Mouse (Mus musculus): ENCODE data around the gene Washc2. TPM values are rescaled to one million over a fixed set of nuclear protein-coding genes. Genes with fewer than 3 reads are reported as not detected.
"Not testable (repeated sequence)": the region's sequence is repeated elsewhere in the genome, so short reads cannot be mapped to it uniquely, and the experiment has no call there.

Washc2 gene
- polyA plus RNA-seq, 1 experiment from 2014 or later: 47.5 TPM

GRCm38 (mm10) chr6:116199682-116200081 is 8.2 kb upstream of the Washc2 start:
- H3K9me3 ChIP-seq: no peaks in the 10 kb centered on the region
- 84% methylated on average over 2 of the region's 2 CpGs for WGBS
- H3K27ac ChIP-seq: no peak overlapping the region
- H3K36me3 ChIP-seq (replicated peaks): no peaks in the 10 kb centered on the region
- DNase-seq (ENCODE audit: extremely low spot score, low spot score): no peak
- H3K4me1 ChIP-seq: no peaks in the 10 kb centered on the region
- no peak overlapping the region for H3K4me3 ChIP-seq
- H3K27me3 ChIP-seq (ENCODE audit: poor library complexity, severe bottlenecking): peaks cover 4% of the 10 kb centered on the region; the same call in 1 of the 2 replicates

- DNase-seq (ENCODE audit: extremely low spot score, low spot score): no peak
- H3K27me3 ChIP-seq (ENCODE audit: poor library complexity, severe bottlenecking): no peaks in the 10 kb centered on the region
- H3K4me1 ChIP-seq: no peaks in the 10 kb centered on the region
- WGBS: 87% methylated on average over 11 of the region's 11 CpGs
- H3K4me3 ChIP-seq: no peak overlapping the region
- H3K27ac ChIP-seq: no peak overlapping the region
- peaks cover 82% of the 10 kb centered on the region for H3K36me3 ChIP-seq (replicated peaks)
- no peaks in the 10 kb centered on the region for H3K9me3 ChIP-seq
Observed at GRCm38 (mm10) chr6:116227767-116228166, 19.9 kb downstream of the Washc2 start.

- peaks cover 83% of the 10 kb centered on the region for H3K36me3 ChIP-seq (replicated peaks)
- 67% methylated on average over 12 of the region's 12 CpGs for WGBS
- peak; percentile 46 for DNase-seq (ENCODE audit: extremely low spot score, low spot score)
- no peak overlapping the region for H3K4me3 ChIP-seq
- H3K9me3 ChIP-seq: no peaks in the 10 kb centered on the region
- no peaks in the 10 kb centered on the region for H3K27me3 ChIP-seq (ENCODE audit: poor library complexity, severe bottlenecking)
- no peaks in the 10 kb centered on the region for H3K4me1 ChIP-seq
- no peak overlapping the region for H3K27ac ChIP-seq
Observed at GRCm38 (mm10) chr6:116228785-116229525, 21.1 kb downstream of the Washc2 start.

- H3K4me1 ChIP-seq; DNase-seq (ENCODE audit: extremely low spot score, low spot score); H3K27me3 ChIP-seq (ENCODE audit: poor library complexity, severe bottlenecking); H3K9me3 ChIP-seq; H3K27ac ChIP-seq; H3K4me3 ChIP-seq: not testable (repeated sequence)
- peaks cover 91% of the 10 kb centered on the region for H3K36me3 ChIP-seq (replicated peaks)
- WGBS: 93% methylated on average over 2 of the region's 2 CpGs
Observed at GRCm38 (mm10) chr6:116234821-116235220, 27.0 kb downstream of the Washc2 start.

GRCm38 (mm10) chr6:116235336-116235735 is 27.5 kb downstream of the Washc2 start:
- H3K36me3 ChIP-seq (replicated peaks): peaks cover 91% of the 10 kb centered on the region
- no peaks in the 10 kb centered on the region for H3K27me3 ChIP-seq (ENCODE audit: poor library complexity, severe bottlenecking)
- no peaks in the 10 kb centered on the region for H3K4me1 ChIP-seq
- DNase-seq (ENCODE audit: extremely low spot score, low spot score): no peak
- H3K9me3 ChIP-seq: no peaks in the 10 kb centered on the region
- 93% methylated on average over 5 of the region's 5 CpGs for WGBS
- no peak overlapping the region for H3K27ac ChIP-seq
- H3K4me3 ChIP-seq: no peak overlapping the region

- Histone ChIP-seq H3K4me3 (no peak overlapping the region), H3K27ac (no peak overlapping the region), H3K4me1 (no peaks in the 10 kb centered on the region), H3K36me3 (replicated peaks) (peaks cover 89% of the 10 kb centered on the region), H3K27me3 (ENCODE audit: poor library complexity, severe bottlenecking) (no peaks in the 10 kb centered on the region), H3K9me3 (no peaks in the 10 kb centered on the region)
- WGBS: 93% methylated on average over 5 of the region's 5 CpGs
- DNase-seq (ENCODE audit: extremely low spot score, low spot score): no peak
Observed at GRCm38 (mm10) chr6:116238083-116238482, 30.2 kb downstream of the Washc2 start.

GRCm38 (mm10) chr6:116240371-116240770 is 32.5 kb downstream of the Washc2 start:
- no peaks in the 10 kb centered on the region for H3K27me3 ChIP-seq (ENCODE audit: poor library complexity, severe bottlenecking)
- DNase-seq (ENCODE audit: extremely low spot score, low spot score): no peak
- H3K4me1 ChIP-seq: no peaks in the 10 kb centered on the region
- no peak overlapping the region for H3K4me3 ChIP-seq
- peaks cover 89% of the 10 kb centered on the region for H3K36me3 ChIP-seq (replicated peaks)
- no peaks in the 10 kb centered on the region for H3K9me3 ChIP-seq
- 79% methylated on average over 2 of the region's 2 CpGs for WGBS
- H3K27ac ChIP-seq: no peak overlapping the region

- H3K4me1 ChIP-seq: 0 out of 2 replicates have a peak, but pooled peaks cover 8% of the 10 kb centered on the region
- H3K36me3 ChIP-seq (replicated peaks): peaks cover 63% of the 10 kb centered on the region
- 94% methylated on average over 4 of the region's 4 CpGs for WGBS
Observed at GRCm38 (mm10) chr6:116259649-116260048, 51.8 kb downstream of the Washc2 start.

DNA sequence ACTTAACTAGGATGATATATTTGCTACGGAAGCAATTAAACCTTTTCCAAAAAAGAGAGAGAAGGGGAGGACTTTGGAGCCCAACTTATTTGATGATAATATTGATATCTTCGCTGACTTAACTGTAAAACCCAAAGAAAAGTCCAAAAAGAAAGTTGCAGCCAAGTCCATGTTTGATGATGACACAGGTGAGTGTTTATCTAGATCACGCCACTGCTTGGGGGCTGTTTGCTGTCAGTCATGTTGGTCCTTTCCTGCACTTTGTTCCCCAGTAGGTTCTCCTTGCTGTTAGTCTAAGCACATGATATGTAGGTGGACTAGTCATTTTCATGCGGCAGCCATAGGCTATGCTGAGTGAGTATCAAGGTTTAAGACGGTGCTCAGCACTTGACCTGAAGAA is 52.6 kb downstream of the Washc2 start:
- Histone ChIP-seq H3K9me3 (no peaks in the 10 kb centered on the region), H3K27ac (no peak overlapping the region), H3K4me3 (no peak overlapping the region), H3K36me3 (replicated peaks) (peaks cover 55% of the 10 kb centered on the region), H3K27me3 (ENCODE audit: poor library complexity, severe bottlenecking) (no peaks in the 10 kb centered on the region), H3K4me1 (peaks cover 16% of the 10 kb centered on the region)
- DNase-seq (ENCODE audit: extremely low spot score, low spot score): no peak
- 92% methylated on average over 5 of the region's 5 CpGs for WGBS

More at GRCm38 (mm10) chr6:116259649-116260048, 51.8 kb downstream of the Washc2 start:
- Histone ChIP-seq H3K9me3 (no peaks in the 10 kb centered on the region), H3K4me3 (no peak overlapping the region), H3K27ac (no peak overlapping the region), H3K27me3 (ENCODE audit: poor library complexity, severe bottlenecking) (no peaks in the 10 kb centered on the region)
- DNase-seq (ENCODE audit: extremely low spot score, low spot score): no peak

- Histone ChIP-seq H3K9me3 (no peaks in the 10 kb centered on the region), H3K4me1 (peaks cover 32% of the 10 kb centered on the region), H3K4me3 (no peak overlapping the region), H3K27me3 (ENCODE audit: poor library complexity, severe bottlenecking) (no peaks in the 10 kb centered on the region), H3K36me3 (replicated peaks) (peaks cover 37% of the 10 kb centered on the region), H3K27ac (no peak overlapping the region)
- WGBS: 93% methylated on average over 1 of the region's 1 CpGs
- no peak for DNase-seq (ENCODE audit: extremely low spot score, low spot score)
Observed at GRCm38 (mm10) chr6:116262824-116263223, 55.0 kb downstream of the Washc2 start.

DNA sequence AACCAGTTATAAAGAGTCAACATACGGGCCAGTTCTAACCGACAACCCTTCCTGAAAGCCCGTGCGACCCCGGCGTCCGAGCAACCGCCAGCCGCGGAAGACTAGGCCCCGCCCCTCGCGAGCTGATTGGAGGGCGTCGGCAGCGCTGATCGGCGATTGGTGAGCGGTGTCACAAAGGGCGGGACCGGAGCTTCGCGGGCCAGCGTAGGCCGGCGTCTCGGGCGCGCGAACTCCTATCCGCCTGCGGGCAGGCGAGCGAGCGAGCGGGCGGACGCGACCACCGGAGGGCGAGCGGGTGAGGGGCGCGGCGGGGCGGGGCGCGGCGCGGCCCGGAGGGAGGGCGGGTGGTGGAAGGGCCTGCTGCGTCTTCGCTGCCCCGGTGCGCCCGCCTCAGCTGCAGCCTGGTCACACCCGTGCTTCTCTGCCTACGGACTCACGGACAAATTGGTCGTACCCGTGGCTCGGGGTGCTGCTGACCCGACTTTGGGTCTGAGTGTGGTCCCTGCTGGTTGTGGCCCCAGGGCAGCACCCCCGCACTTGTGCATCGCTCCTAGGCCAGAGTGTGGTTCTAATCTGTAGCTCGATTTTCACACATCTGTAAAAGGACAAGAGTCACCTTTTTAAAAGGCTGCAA is 56.3 kb downstream of the Washc2 start, which contains the start of gene Zfand4:
TSS of gene Zfand4 (plus strand) at position 205 of the 634 bp plus-strand sequence.
- Histone ChIP-seq H3K27ac (peak within 1 kb of the TSS; percentile 96), H3K4me1 (peaks cover 32% of the 10 kb centered on the region), H3K27me3 (ENCODE audit: poor library complexity, severe bottlenecking) (no peaks in the 10 kb centered on the region), H3K36me3 (replicated peaks) (peaks cover 29% of the 10 kb centered on the region), H3K4me3 (peak within 1 kb of the TSS; percentile 71), H3K9me3 (no peaks in the 10 kb centered on the region)
- DNase-seq (ENCODE audit: extremely low spot score, low spot score): peak; percentile 94
- under 1% methylated on average over 49 of the region's 67 CpGs for WGBS

DNA sequence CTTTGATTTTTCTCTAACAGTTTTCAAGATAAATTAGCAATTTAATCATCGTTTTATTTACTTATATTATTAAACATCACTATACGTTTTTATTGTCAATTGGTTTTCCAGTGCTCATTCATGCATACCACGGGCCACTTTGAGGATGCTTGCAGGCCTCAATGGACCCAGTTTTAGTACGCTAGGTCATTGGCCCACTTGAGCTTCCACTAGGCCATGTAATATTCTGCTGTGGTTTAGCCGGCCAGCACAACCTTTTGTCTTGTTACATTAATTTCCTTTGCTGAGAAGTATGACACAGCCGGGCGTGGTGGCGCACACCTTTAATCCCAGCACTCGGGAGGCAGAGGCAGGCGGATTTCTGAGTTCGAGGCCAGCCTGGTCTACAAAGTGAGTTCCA is 57.0 kb downstream of the Washc2 start:
- H3K9me3 ChIP-seq: no peaks in the 10 kb centered on the region
- H3K4me3 ChIP-seq: peak overlapping the region; percentile 71
- DNase-seq (ENCODE audit: extremely low spot score, low spot score): no peak
- peaks cover 32% of the 10 kb centered on the region for H3K4me1 ChIP-seq
- peaks cover 25% of the 10 kb centered on the region for H3K36me3 ChIP-seq (replicated peaks)
- H3K27me3 ChIP-seq (ENCODE audit: poor library complexity, severe bottlenecking): no peaks in the 10 kb centered on the region
- WGBS: 87% methylated on average over 11 of the region's 11 CpGs
- peak overlapping the region; percentile 96 for H3K27ac ChIP-seq

DNA sequence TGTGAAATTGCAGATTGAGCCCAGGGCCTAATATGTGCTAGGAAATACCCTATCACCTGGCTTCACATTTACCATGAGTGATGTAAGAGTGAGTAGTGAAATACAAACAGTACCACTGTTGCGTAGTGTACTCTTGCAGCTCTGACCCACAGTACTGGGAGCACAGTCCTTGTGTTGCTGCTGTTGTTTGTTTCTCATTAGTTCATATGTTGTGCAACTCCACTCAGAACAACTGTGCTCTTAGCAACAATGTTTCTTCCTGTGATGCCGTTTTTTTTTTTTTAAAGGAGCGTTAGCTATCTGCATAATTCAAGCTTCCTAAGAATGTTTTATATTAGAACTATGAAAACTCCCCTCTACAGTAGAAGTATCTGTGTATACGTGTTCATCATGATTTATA is 57.8 kb downstream of the Washc2 start:
- peaks cover 32% of the 10 kb centered on the region for H3K4me1 ChIP-seq
- peak overlapping the region; percentile 71; the same call in 1 of the 2 replicates for H3K4me3 ChIP-seq
- no peaks in the 10 kb centered on the region for H3K27me3 ChIP-seq (ENCODE audit: poor library complexity, severe bottlenecking)
- H3K9me3 ChIP-seq: no peaks in the 10 kb centered on the region
- DNase-seq (ENCODE audit: extremely low spot score, low spot score): no peak
- H3K36me3 ChIP-seq (replicated peaks): peaks cover 18% of the 10 kb centered on the region
- WGBS: 80% methylated on average over 4 of the region's 4 CpGs
- peak overlapping the region; percentile 85 for H3K27ac ChIP-seq

All from forebrain, embryonic 10.5 days (tissue).